Mouse (Mus musculus) kidney, adult 2 months (tissue): Measurements from ENCODE around the gene P2rx4.

Experiments
- CTCF ChIP-seq: fragments of 200-500 bp; conservative IDR thresholded peaks from 2 replicates; pipeline ENCODE4 v1.5.1; 2011; ENCODE audit warnings: low read depth, mild to moderate bottlenecking, control low read depth, low read length, moderate library complexity, mixed read lengths; ENCODE audit not compliant: insufficient read depth, insufficient read length
- POLR2A ChIP-seq: fragments of 200-500 bp; IDR thresholded peaks from one replicate; pipeline ENCODE4 v1.6.1; 2011; ENCODE audit warnings: low read depth, low read length, control low read depth

GRCm38 (mm10) chr5:122672298-122672697 lies 35.0 kb upstream of the P2rx4 start:
- TF ChIP-seq POLR2A, result no peak
- TF ChIP-seq CTCF, result no peak
